Mouse (Mus musculus) midbrain, embryonic 13.5 days (tissue): ENCODE data around the gene Rnf141. TPM values are rescaled to one million over a fixed set of nuclear protein-coding genes. Genes with fewer than 3 reads are reported as not detected.
A peak's percentile ranks its signal among the peaks of the same experiment; 100 is the strongest.

Experiments used
- ATAC-seq: fragments of 200-750 bp; cut with Nextera tagmentation; 2 replicates; pipeline ENCODE4 v1.8.0; 2017; ENCODE audit warnings: mild to moderate bottlenecking, moderate TSS enrichment, moderate library complexity
- H3K27ac ChIP-seq: fragments of 300-500 bp; sonication (generic); 2 replicates; pipeline ENCODE4 v1.5.1; 2015; ENCODE audit warnings: inconsistent platforms, mild to moderate bottlenecking, moderate library complexity
- H3K27me3 ChIP-seq: fragments of 300-500 bp; sonication (generic); 2 replicates; pipeline ENCODE4 v1.6.1; 2015; ENCODE audit warnings: mild to moderate bottlenecking, inconsistent platforms
- H3K36me3 ChIP-seq: fragments of 300-500 bp; sonication (generic); 2 replicates; pipeline ENCODE4 v1.6.1; 2015; ENCODE audit warnings: mild to moderate bottlenecking, inconsistent platforms
- H3K4me1 ChIP-seq: fragments of 300-500 bp; sonication (generic); replicated peaks from 2 replicates; pipeline ENCODE4 v1.6.1; 2015; ENCODE audit warnings: inconsistent platforms
- H3K4me2 ChIP-seq: fragments of 300-500 bp; sonication (generic); replicated peaks from 2 replicates; pipeline ENCODE4 v1.6.1; 2015; ENCODE audit warnings: moderate library complexity, mild to moderate bottlenecking, inconsistent platforms
- H3K4me3 ChIP-seq: fragments of 300-500 bp; sonication (generic); replicated peaks from 2 replicates; pipeline ENCODE4 v1.5.1; 2015; ENCODE audit warnings: mild to moderate bottlenecking, inconsistent platforms
- H3K9ac ChIP-seq: fragments of 300-500 bp; sonication (generic); replicated peaks from 2 replicates; pipeline ENCODE4 v1.6.1; 2015; ENCODE audit warnings: mild to moderate bottlenecking, inconsistent platforms
- H3K9me3 ChIP-seq: fragments of 300-500 bp; sonication (generic); 2 replicates; pipeline ENCODE4 v1.6.1; 2016; ENCODE audit warnings: mild to moderate bottlenecking, inconsistent platforms
- whole genome bisulfite sequencing: fragments of 180-500 bp; shearing (Covaris S2); methylation state at CpG from one replicate; pipeline ENCODE4 v1.1.7; 2015; 5-methylcytosine and 5-hydroxymethylcytosine counted together
- polyA plus RNA-seq: library from polyadenylated mRNA; unstranded; fragments of >200 nt; fragmentation: Nextera tagmentation; extraction: Ambion mirVana; gene quantifications from 2 replicates; pipeline ENCODE4 v1.2.1, GENCODE M21; 2015

The Rnf141 gene
- polyA plus RNA-seq, 1 experiment from 2014 or later = 25.7 TPM

GRCm38 (mm10) chr7:110773204-110774002 is 70.9 kb downstream of the Rnf141 start:
- no peak overlapping the region; the same call in 1 of the 2 replicates for H3K9ac ChIP-seq
- ATAC-seq = no peak
- WGBS = 52% methylated on average over 14 of the region's 14 CpGs
- H3K4me2 ChIP-seq = no peak overlapping the region
- no peaks in the 10 kb centered on the region for H3K36me3 ChIP-seq
- peaks cover 19% of the 10 kb centered on the region; the same call in 1 of the 2 replicates for H3K4me1 ChIP-seq
- H3K27me3 ChIP-seq = peaks cover 17% of the 10 kb centered on the region
- no peak overlapping the region for H3K27ac ChIP-seq
- H3K9me3 ChIP-seq = no peaks in the 10 kb centered on the region
- no peak overlapping the region for H3K4me3 ChIP-seq

DNA sequence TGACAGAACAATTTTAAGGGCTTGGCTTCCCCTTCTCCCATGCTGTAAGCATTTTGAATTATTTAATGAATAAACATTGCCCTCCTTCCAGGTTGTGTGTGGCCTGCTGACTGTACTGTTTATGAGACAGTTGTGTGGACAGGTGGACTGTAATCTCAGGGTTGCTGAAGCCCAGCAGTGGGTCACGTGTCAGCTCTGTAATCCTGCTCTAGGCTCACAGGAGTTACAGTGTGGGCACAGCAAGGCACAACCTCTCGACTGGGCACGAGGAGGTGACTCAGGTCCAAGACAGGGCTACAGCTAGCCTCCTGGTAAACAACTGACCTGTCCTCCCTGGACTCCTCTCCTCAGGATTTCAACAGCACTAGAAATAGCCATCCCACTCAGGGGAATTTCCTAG is 71.9 kb downstream of the Rnf141 start:
- no peaks in the 10 kb centered on the region for H3K36me3 ChIP-seq
- no peak overlapping the region for H3K27ac ChIP-seq
- H3K4me3 ChIP-seq = no peak overlapping the region
- H3K27me3 ChIP-seq = peaks cover 25% of the 10 kb centered on the region
- no peak for ATAC-seq
- H3K9me3 ChIP-seq = no peaks in the 10 kb centered on the region
- no peak overlapping the region for H3K9ac ChIP-seq
- 84% methylated on average over 3 of the region's 3 CpGs for WGBS
- no peak overlapping the region for H3K4me2 ChIP-seq
- H3K4me1 ChIP-seq = peaks cover 23% of the 10 kb centered on the region; the same call in 1 of the 2 replicates

GRCm38 (mm10) chr7:110770949-110771348 is 73.3 kb downstream of the Rnf141 start:
- Histone ChIP-seq H3K4me1 (peaks cover 23% of the 10 kb centered on the region; the same call in 1 of the 2 replicates), H3K36me3 (no peaks in the 10 kb centered on the region), H3K27ac (no peak overlapping the region), H3K4me3 (no peak overlapping the region), H3K27me3 (peaks cover 25% of the 10 kb centered on the region), H3K9ac (no peak overlapping the region), H3K9me3 (no peaks in the 10 kb centered on the region), H3K4me2 (no peak overlapping the region)
- WGBS = 90% methylated on average over 4 of the region's 4 CpGs
- no peak for ATAC-seq

- no peak for ATAC-seq
- Histone ChIP-seq H3K4me3 (peak overlapping the region; percentile 56), H3K9ac (peak overlapping the region; percentile 76), H3K36me3 (no peaks in the 10 kb centered on the region), H3K27me3 (peaks cover 25% of the 10 kb centered on the region), H3K4me2 (peak overlapping the region; percentile 93), H3K27ac (no peak overlapping the region), H3K4me1 (peaks cover 22% of the 10 kb centered on the region; the same call in 1 of the 2 replicates), H3K9me3 (no peaks in the 10 kb centered on the region)
- WGBS = 41% methylated on average over 4 of the region's 4 CpGs
Measured at GRCm38 (mm10) chr7:110769094-110769493, 75.2 kb downstream of the Rnf141 start.

DNA sequence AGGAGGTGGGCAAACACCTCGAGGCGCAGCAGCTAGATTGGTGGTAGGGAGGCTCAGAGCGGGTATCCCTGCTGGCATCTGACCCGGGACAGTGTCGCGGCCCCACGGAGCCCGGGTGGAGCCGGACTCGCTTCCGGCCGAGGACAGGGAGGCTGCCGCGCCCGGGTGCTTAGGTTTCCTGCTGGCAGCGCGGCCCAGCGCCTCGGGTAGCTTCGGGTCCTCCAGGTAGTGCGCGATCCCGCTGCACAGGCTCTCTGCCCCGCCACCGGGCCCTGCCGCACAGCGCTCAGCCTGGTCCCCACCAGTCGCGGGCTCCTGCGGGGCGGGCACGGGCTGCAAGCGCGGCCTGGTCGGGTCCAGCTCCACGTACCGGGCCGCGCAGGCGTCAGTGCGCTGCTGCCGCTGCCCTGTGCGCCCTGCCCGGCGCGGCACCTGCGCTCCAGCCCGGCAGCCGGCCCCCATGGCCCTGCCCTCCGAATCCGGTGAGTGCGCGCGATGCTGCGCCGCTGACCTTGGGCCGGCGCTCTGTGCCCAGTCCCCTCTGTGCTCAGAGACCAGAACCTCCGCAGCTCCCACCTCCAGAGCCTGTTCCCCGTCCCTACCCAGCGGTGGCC is 75.7 kb downstream of the Rnf141 start:
- no peak overlapping the region for H3K27ac ChIP-seq
- peak; percentile 90 for ATAC-seq
- H3K36me3 ChIP-seq = no peaks in the 10 kb centered on the region
- WGBS = under 1% methylated on average over 57 of the region's 61 CpGs
- peaks cover 25% of the 10 kb centered on the region for H3K27me3 ChIP-seq
- peak overlapping the region; percentile 76 for H3K9ac ChIP-seq
- peak overlapping the region; percentile 93 for H3K4me2 ChIP-seq
- H3K4me3 ChIP-seq = peak overlapping the region; percentile 56
- no peaks in the 10 kb centered on the region for H3K9me3 ChIP-seq
- peaks cover 16% of the 10 kb centered on the region; the same call in 1 of the 2 replicates for H3K4me1 ChIP-seq

GRCm38 (mm10) chr7:110768001-110768400 is 76.3 kb downstream of the Rnf141 start, which contains the start of gene Ampd3:
Gene Ampd3 (plus strand): TSS chr7:110768206.
- peak within 1 kb of the TSS; percentile 76 for H3K9ac ChIP-seq
- H3K4me1 ChIP-seq = peaks cover 13% of the 10 kb centered on the region; the same call in 1 of the 2 replicates
- H3K4me2 ChIP-seq = peak within 1 kb of the TSS; percentile 93
- no peaks in the 10 kb centered on the region for H3K36me3 ChIP-seq
- H3K27me3 ChIP-seq = peaks cover 25% of the 10 kb centered on the region
- 14% methylated on average over 15 of the region's 16 CpGs for WGBS
- ATAC-seq = no peak; the same call in none of the 2 replicates
- no peak within 1 kb of the TSS for H3K27ac ChIP-seq
- no peaks in the 10 kb centered on the region for H3K9me3 ChIP-seq
- peak within 1 kb of the TSS; percentile 56 for H3K4me3 ChIP-seq

- Histone ChIP-seq H3K4me1 (no peaks in the 10 kb centered on the region), H3K9ac (no peak overlapping the region), H3K4me3 (no peak overlapping the region), H3K27ac (no peak overlapping the region), H3K36me3 (no peaks in the 10 kb centered on the region), H3K27me3 (peaks cover 3% of the 10 kb centered on the region), H3K4me2 (no peak overlapping the region), H3K9me3 (no peaks in the 10 kb centered on the region)
- 71% methylated on average over 5 of the region's 5 CpGs for WGBS
- ATAC-seq = peak; percentile 50; the same call in 1 of the 2 replicates
Measured at GRCm38 (mm10) chr7:110762605-110763180, 81.6 kb downstream of the Rnf141 start.

DNA sequence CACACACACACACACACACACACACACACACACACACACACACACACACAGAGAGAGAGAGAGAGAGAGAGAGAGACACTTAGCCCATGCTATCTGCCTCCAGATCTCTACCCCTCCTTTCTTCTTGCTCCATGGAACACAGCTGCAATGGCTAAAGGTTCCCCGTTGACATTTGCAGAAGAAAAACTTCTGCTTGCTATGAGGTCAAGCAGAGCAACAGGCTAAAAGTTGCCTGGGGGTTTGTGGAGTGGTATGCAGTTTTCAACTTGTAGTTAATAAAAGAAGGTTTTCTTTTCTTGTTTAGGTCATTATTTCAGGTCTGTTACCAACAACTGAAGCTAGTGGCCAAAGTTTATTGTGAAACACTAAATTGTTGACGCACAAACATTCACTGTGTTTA is 87.8 kb downstream of the Rnf141 start:
- ATAC-seq = no peak
- Histone ChIP-seq H3K9me3 (no peaks in the 10 kb centered on the region), H3K4me2 (no peak overlapping the region), H3K4me3 (no peak overlapping the region), H3K27me3 (no peaks in the 10 kb centered on the region), H3K36me3 (no peaks in the 10 kb centered on the region), H3K4me1 (no peaks in the 10 kb centered on the region), H3K27ac (no peak overlapping the region), H3K9ac (no peak overlapping the region)
- 70% methylated on average over 2 of the region's 2 CpGs for WGBS

DNA sequence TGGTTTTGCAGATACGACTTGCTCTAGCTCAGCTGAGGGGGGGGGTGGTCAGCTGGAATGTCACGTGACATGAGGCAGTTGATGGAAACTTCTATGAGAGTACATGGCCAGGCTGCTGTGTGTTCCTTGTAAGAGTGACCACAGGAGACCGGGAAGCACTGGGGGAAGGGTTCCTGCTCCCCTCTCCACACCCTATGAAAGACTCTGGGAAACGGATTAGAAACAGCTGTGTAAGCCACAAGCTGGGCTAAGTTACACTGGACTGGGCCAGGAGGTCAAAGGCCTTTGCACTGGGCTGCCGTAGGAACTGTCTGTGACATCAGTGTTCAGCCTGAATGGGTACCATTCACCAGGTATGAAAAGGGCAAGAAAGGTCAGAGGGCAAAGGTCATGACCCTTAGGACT is 90.3 kb downstream of the Rnf141 start:
- ATAC-seq = no peak
- Histone ChIP-seq H3K4me1 (no peaks in the 10 kb centered on the region), H3K4me2 (no peak overlapping the region), H3K9ac (no peak overlapping the region), H3K4me3 (no peak overlapping the region), H3K36me3 (no peaks in the 10 kb centered on the region), H3K27ac (no peak overlapping the region), H3K9me3 (no peaks in the 10 kb centered on the region), H3K27me3 (no peaks in the 10 kb centered on the region)
- 20% methylated on average over 5 of the region's 5 CpGs for WGBS

DNA sequence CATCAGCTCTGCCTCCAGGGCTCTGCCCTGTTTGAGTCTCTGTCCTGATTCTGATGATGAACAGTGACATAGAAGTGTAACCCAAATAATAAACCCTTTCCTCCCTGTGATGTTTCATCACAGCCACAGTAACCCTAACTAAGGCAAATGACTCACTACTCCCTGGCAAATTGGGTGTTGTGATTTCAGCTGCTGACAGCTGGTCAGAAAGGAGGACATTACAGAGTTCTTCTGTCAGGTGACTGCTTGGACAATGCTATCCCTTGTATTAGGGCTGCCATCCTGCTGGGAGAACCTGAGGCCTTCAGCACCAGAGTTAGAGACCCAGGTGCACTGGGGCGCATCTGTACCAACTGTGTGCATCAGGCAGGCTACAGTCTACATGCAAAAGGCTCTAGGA is 90.9 kb downstream of the Rnf141 start:
- whole genome bisulfite sequencing = 88% methylated on average over 1 of the region's 1 CpGs

GRCm38 (mm10) chr7:110751634-110752033 is 92.6 kb downstream of the Rnf141 start:
- H3K4me1 ChIP-seq = no peaks in the 10 kb centered on the region; the same call in 1 of the 2 replicates
- H3K4me2 ChIP-seq = no peak overlapping the region
- H3K36me3 ChIP-seq = no peaks in the 10 kb centered on the region
- 83% methylated on average over 1 of the region's 1 CpGs for WGBS
- no peak overlapping the region for H3K27ac ChIP-seq
- H3K9ac ChIP-seq = no peak overlapping the region
- no peaks in the 10 kb centered on the region for H3K9me3 ChIP-seq
- no peak for ATAC-seq
- no peak overlapping the region for H3K4me3 ChIP-seq
- H3K27me3 ChIP-seq = no peaks in the 10 kb centered on the region

More for the DNA sequence above, 90.9 kb downstream of the Rnf141 start:
- H3K27ac ChIP-seq = no peak overlapping the region
- no peaks in the 10 kb centered on the region for H3K27me3 ChIP-seq
- no peak overlapping the region for H3K9ac ChIP-seq
- H3K4me3 ChIP-seq = no peak overlapping the region
- H3K36me3 ChIP-seq = no peaks in the 10 kb centered on the region
- H3K4me2 ChIP-seq = no peak overlapping the region
- no peaks in the 10 kb centered on the region for H3K4me1 ChIP-seq
- no peak for ATAC-seq
- no peaks in the 10 kb centered on the region for H3K9me3 ChIP-seq

- Histone ChIP-seq H3K9me3 (no peaks in the 10 kb centered on the region), H3K4me3 (no peak overlapping the region), H3K27me3 (no peaks in the 10 kb centered on the region), H3K9ac (no peak overlapping the region), H3K4me1 (no peaks in the 10 kb centered on the region; the same call in 1 of the 2 replicates), H3K27ac (no peak overlapping the region), H3K36me3 (no peaks in the 10 kb centered on the region), H3K4me2 (no peak overlapping the region)
- 37% methylated on average over 4 of the region's 4 CpGs for WGBS
- ATAC-seq = no peak
Measured at GRCm38 (mm10) chr7:110750834-110751233, 93.4 kb downstream of the Rnf141 start.
